Mouse (Mus musculus) heart, embryonic 13.5 days (tissue): ENCODE results near the gene Smpd3. TPM values are rescaled to one million over a fixed set of nuclear protein-coding genes. Genes with fewer than 3 reads are reported as not detected.

Experiments used
- ATAC-seq: fragments of 200-750 bp; cut with Nextera tagmentation; 2 replicates; pipeline ENCODE4 v1.8.0; 2017; ENCODE audit warnings: moderate TSS enrichment; ENCODE audit not compliant: insufficient number of reproducible peaks, low FRiP score, low TSS enrichment; ENCODE audit errors: extremely low read depth
- H3K27ac ChIP-seq: fragments of 300-500 bp; sonication (generic); replicated peaks from 2 replicates; pipeline ENCODE4 v1.5.1; 2015; ENCODE audit warnings: moderate library complexity, mild to moderate bottlenecking, inconsistent platforms
- H3K27me3 ChIP-seq: fragments of 300-500 bp; sonication (generic); replicated peaks from 2 replicates; pipeline ENCODE4 v1.6.1; 2015; ENCODE audit warnings: mild to moderate bottlenecking, inconsistent platforms
- H3K36me3 ChIP-seq: fragments of 300-500 bp; sonication (generic); 2 replicates; pipeline ENCODE4 v1.6.1; 2015; ENCODE audit warnings: mild to moderate bottlenecking, inconsistent platforms
- H3K4me1 ChIP-seq: fragments of 300-500 bp; sonication (generic); 2 replicates; pipeline ENCODE4 v1.6.1; 2015; ENCODE audit warnings: inconsistent platforms
- H3K4me2 ChIP-seq: fragments of 300-500 bp; sonication (generic); 2 replicates; pipeline ENCODE4 v1.6.1; 2015; ENCODE audit warnings: inconsistent platforms, mild to moderate bottlenecking, moderate library complexity
- H3K4me3 ChIP-seq: fragments of 300-500 bp; sonication (generic); 2 replicates; pipeline ENCODE4 v1.5.1; 2015; ENCODE audit warnings: moderate library complexity, mild to moderate bottlenecking, inconsistent platforms
- H3K9ac ChIP-seq: fragments of 300-500 bp; sonication (generic); 2 replicates; pipeline ENCODE4 v1.6.1; 2015; ENCODE audit warnings: inconsistent platforms, mild to moderate bottlenecking, moderate library complexity
- H3K9me3 ChIP-seq: fragments of 300-500 bp; sonication (generic); 2 replicates; pipeline ENCODE4 v1.6.1; 2016; ENCODE audit warnings: inconsistent platforms
- WGBS: fragments of 180-500 bp; shearing (Covaris S2); methylation state at CpG from one replicate; pipeline ENCODE4 v1.1.7; 2015; ENCODE audit warnings: mixed read lengths; 5-methylcytosine and 5-hydroxymethylcytosine counted together
- polyA plus RNA-seq: library from polyadenylated mRNA; unstranded; fragments of >200 nt; fragmentation: Nextera tagmentation; extraction: Ambion mirVana; gene quantifications from 2 replicates; pipeline ENCODE4 v1.2.1, GENCODE M21; 2015

Gene Smpd3
- polyA plus RNA-seq, 1 experiment from 2014 or later: 2.0 TPM

- Histone ChIP-seq H3K4me1 (peaks cover 24% of the 10 kb centered on the region), H3K27me3 (no peaks in the 10 kb centered on the region; the same call in 1 of the 2 replicates), H3K4me3 (no peak overlapping the region), H3K9ac (no peak overlapping the region), H3K27ac (no peak overlapping the region), H3K9me3 (no peaks in the 10 kb centered on the region), H3K36me3 (peaks cover 10% of the 10 kb centered on the region; the same call in 1 of the 2 replicates), H3K4me2 (no peak overlapping the region)
- 88% methylated on average over 4 of the region's 4 CpGs for WGBS
- no peak for ATAC-seq
These were observed 73.9 kb downstream of the Smpd3 start for GRCm38 (mm10) chr8:106263928-106264327.

- H3K36me3 ChIP-seq: peaks cover 19% of the 10 kb centered on the region; the same call in 1 of the 2 replicates
- H3K27me3 ChIP-seq: no peaks in the 10 kb centered on the region
- no peak overlapping the region for H3K4me2 ChIP-seq
- no peak for ATAC-seq
- H3K27ac ChIP-seq: peak overlapping the region; percentile 38; the same call in 1 of the 2 replicates
- H3K4me1 ChIP-seq: peaks cover 25% of the 10 kb centered on the region
- H3K9ac ChIP-seq: no peak overlapping the region
- H3K4me3 ChIP-seq: no peak overlapping the region
- 24% methylated on average over 5 of the region's 5 CpGs for WGBS
- H3K9me3 ChIP-seq: no peaks in the 10 kb centered on the region
These were observed 75.4 kb downstream of the Smpd3 start for GRCm38 (mm10) chr8:106262343-106262742.

- H3K9me3 ChIP-seq: no peaks in the 10 kb centered on the region
- no peak overlapping the region for H3K4me2 ChIP-seq
- WGBS: 85% methylated on average over 4 of the region's 4 CpGs
- no peak overlapping the region for H3K27ac ChIP-seq
- no peaks in the 10 kb centered on the region for H3K27me3 ChIP-seq
- peaks cover 19% of the 10 kb centered on the region; the same call in 1 of the 2 replicates for H3K36me3 ChIP-seq
- H3K9ac ChIP-seq: no peak overlapping the region
- H3K4me3 ChIP-seq: no peak overlapping the region
- H3K4me1 ChIP-seq: peaks cover 33% of the 10 kb centered on the region
- no peak for ATAC-seq
These were observed 76.9 kb downstream of the Smpd3 start for GRCm38 (mm10) chr8:106260894-106261293.

GRCm38 (mm10) chr8:106259579-106260255, 78.1 kb downstream of the Smpd3 start:
- H3K27me3 ChIP-seq: no peaks in the 10 kb centered on the region
- H3K9me3 ChIP-seq: no peaks in the 10 kb centered on the region
- WGBS: 86% methylated on average over 10 of the region's 10 CpGs
- no peak overlapping the region for H3K4me3 ChIP-seq
- H3K4me2 ChIP-seq: no peak overlapping the region
- ATAC-seq: no peak
- H3K9ac ChIP-seq: no peak overlapping the region
- peaks cover 24% of the 10 kb centered on the region for H3K36me3 ChIP-seq
- H3K4me1 ChIP-seq: peaks cover 33% of the 10 kb centered on the region
- H3K27ac ChIP-seq: no peak overlapping the region

- Histone ChIP-seq H3K9me3 (no peaks in the 10 kb centered on the region), H3K4me1 (peaks cover 30% of the 10 kb centered on the region), H3K4me3 (no peak overlapping the region), H3K36me3 (peaks cover 35% of the 10 kb centered on the region), H3K4me2 (no peak overlapping the region), H3K27me3 (no peaks in the 10 kb centered on the region), H3K27ac (no peak overlapping the region), H3K9ac (no peak overlapping the region)
- no peak for ATAC-seq
- 37% methylated on average over 1 of the region's 1 CpGs for WGBS
These were observed 79.6 kb downstream of the Smpd3 start for GRCm38 (mm10) chr8:106258169-106258568.

GRCm38 (mm10) chr8:106250186-106250585, 87.6 kb downstream of the Smpd3 start:
- WGBS: 58% methylated on average over 4 of the region's 4 CpGs
- Histone ChIP-seq H3K36me3 (peaks cover 90% of the 10 kb centered on the region), H3K4me3 (no peak overlapping the region), H3K4me1 (peaks cover 12% of the 10 kb centered on the region), H3K9me3 (no peaks in the 10 kb centered on the region), H3K27me3 (no peaks in the 10 kb centered on the region), H3K27ac (no peak overlapping the region), H3K4me2 (no peak overlapping the region), H3K9ac (no peak overlapping the region)
- no peak for ATAC-seq

- WGBS: 83% methylated on average over 5 of the region's 5 CpGs
- H3K27me3 ChIP-seq: no peaks in the 10 kb centered on the region
- no peak overlapping the region for H3K4me3 ChIP-seq
- H3K4me1 ChIP-seq: no peaks in the 10 kb centered on the region
- H3K27ac ChIP-seq: no peak overlapping the region
- no peak for ATAC-seq
- H3K9ac ChIP-seq: no peak overlapping the region
- H3K9me3 ChIP-seq: no peaks in the 10 kb centered on the region
- H3K4me2 ChIP-seq: no peak overlapping the region
- peaks cover 94% of the 10 kb centered on the region for H3K36me3 ChIP-seq
These were observed 100.7 kb downstream of the Smpd3 start for GRCm38 (mm10) chr8:106237106-106237505.

- no peak for ATAC-seq
- H3K27me3 ChIP-seq: no peaks in the 10 kb centered on the region
- H3K4me2 ChIP-seq: no peak overlapping the region
- no peaks in the 10 kb centered on the region for H3K4me1 ChIP-seq
- H3K9me3 ChIP-seq: no peaks in the 10 kb centered on the region
- no peak overlapping the region for H3K4me3 ChIP-seq
- H3K9ac ChIP-seq: no peak overlapping the region
- no peak overlapping the region for H3K27ac ChIP-seq
- peaks cover 94% of the 10 kb centered on the region for H3K36me3 ChIP-seq
- 82% methylated on average over 17 of the region's 17 CpGs for WGBS
These were observed 103.1 kb downstream of the Smpd3 start for GRCm38 (mm10) chr8:106234567-106235261.

- WGBS: 71% methylated on average over 3 of the region's 3 CpGs
- Histone ChIP-seq H3K27ac (no peak overlapping the region), H3K9ac (no peak overlapping the region), H3K9me3 (no peaks in the 10 kb centered on the region), H3K27me3 (no peaks in the 10 kb centered on the region), H3K4me2 (no peak overlapping the region), H3K4me1 (no peaks in the 10 kb centered on the region), H3K36me3 (peaks cover 94% of the 10 kb centered on the region), H3K4me3 (no peak overlapping the region)
- no peak for ATAC-seq
These were observed 105.0 kb downstream of the Smpd3 start for GRCm38 (mm10) chr8:106232751-106233150.

GRCm38 (mm10) chr8:106231536-106231935, 106.3 kb downstream of the Smpd3 start:
- H3K9me3 ChIP-seq: no peaks in the 10 kb centered on the region
- no peak overlapping the region for H3K4me3 ChIP-seq
- no peaks in the 10 kb centered on the region for H3K27me3 ChIP-seq
- peaks cover 91% of the 10 kb centered on the region for H3K36me3 ChIP-seq
- no peaks in the 10 kb centered on the region for H3K4me1 ChIP-seq
- no peak overlapping the region for H3K9ac ChIP-seq
- no peak for ATAC-seq
- 90% methylated on average over 7 of the region's 7 CpGs for WGBS
- H3K27ac ChIP-seq: no peak overlapping the region
- no peak overlapping the region for H3K4me2 ChIP-seq

GRCm38 (mm10) chr8:106226589-106226988, 111.2 kb downstream of the Smpd3 start:
- peaks cover 84% of the 10 kb centered on the region for H3K36me3 ChIP-seq
- no peaks in the 10 kb centered on the region for H3K9me3 ChIP-seq
- H3K4me2 ChIP-seq: no peak overlapping the region
- H3K27ac ChIP-seq: no peak overlapping the region
- no peaks in the 10 kb centered on the region for H3K27me3 ChIP-seq
- WGBS: 40% methylated on average over 9 of the region's 9 CpGs
- no peaks in the 10 kb centered on the region for H3K4me1 ChIP-seq
- no peak overlapping the region for H3K4me3 ChIP-seq
- ATAC-seq: no peak
- H3K9ac ChIP-seq: no peak overlapping the region

- peaks cover 93% of the 10 kb centered on the region for H3K36me3 ChIP-seq
- no peaks in the 10 kb centered on the region for H3K9me3 ChIP-seq
- WGBS: 51% methylated on average over 3 of the region's 3 CpGs
- no peak for ATAC-seq
- no peak overlapping the region for H3K4me2 ChIP-seq
- H3K4me3 ChIP-seq: no peak overlapping the region
- no peak overlapping the region for H3K9ac ChIP-seq
- H3K27me3 ChIP-seq: no peaks in the 10 kb centered on the region
- H3K4me1 ChIP-seq: no peaks in the 10 kb centered on the region
- no peak overlapping the region for H3K27ac ChIP-seq
These were observed 118.2 kb downstream of the Smpd3 start for GRCm38 (mm10) chr8:106219620-106220019.
